Mouse (Mus musculus): ENCODE results near the gene Csrp2. TPM values are rescaled to one million over a fixed set of nuclear protein-coding genes. Genes with fewer than 3 reads are reported as not detected.
A peak's percentile ranks its signal among the peaks of the same experiment; 100 is the strongest.

Gene Csrp2
- polyA plus RNA-seq, 1 experiment = 26.2 TPM

DNA sequence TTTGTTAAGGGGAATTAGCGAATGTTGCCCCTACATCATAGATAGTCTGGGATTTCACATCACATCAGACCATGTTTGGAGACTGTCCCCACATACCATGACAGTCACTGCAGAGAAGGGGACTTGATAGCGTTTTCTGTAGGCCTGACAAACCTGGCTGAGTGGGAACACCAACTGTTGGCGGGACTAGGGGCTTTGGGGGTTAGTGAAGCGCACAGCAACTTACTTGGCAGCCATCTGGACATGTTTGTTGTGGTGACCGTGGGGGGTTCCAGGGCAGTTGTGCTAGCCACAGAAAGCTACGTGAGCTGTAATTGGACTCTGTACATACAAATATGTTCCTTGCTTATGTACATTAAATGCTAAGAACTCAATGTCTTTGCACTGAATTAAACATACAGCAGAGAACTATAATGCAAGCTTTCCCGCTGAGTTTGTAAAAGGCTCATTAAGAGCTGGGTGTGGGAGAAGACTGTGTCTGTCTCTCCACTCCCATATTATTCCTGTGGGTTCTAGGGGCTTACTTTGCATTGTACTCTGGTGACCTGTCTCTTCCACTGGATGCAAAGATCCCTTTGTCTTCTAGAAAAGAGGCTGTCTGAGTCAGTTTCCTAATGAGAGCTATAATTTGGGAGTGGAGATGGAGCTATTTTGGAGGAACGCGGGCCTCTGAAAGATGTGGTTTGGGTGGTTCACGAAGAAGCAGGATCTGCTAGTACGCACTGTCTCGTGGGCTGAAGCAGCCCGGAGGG is 11.7 kb downstream of the Csrp2 start:
- DNase-seq (ENCODE audit: low read depth) = no peak

DNA sequence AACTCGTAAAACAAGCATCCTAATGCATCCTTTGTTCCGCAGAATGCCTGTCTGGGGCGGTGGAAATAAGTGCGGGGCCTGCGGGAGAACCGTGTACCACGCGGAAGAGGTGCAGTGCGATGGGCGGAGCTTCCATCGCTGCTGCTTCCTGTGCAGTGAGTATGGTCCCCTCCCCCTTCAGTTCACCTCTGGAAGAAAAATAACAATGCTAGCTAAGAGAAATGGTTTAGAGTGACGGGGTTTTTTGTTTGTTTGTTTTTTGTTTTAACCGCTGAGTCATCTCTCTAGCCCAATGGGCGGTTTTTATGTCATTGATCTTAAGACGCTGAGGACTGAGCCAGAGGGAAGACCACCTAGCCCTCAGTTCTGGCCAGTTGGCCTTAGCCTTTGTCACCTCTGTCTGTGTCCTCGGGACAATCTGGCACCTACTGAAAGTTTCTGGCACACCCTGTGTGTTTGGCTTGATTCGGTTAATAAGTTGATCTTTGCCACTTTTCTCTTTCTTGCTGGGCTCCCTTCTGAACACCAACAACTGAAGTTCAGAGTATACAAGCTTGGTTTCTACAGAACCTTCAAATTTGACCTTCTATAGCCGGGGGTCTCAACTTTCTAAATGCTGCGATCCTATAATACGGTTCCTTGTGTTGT is 12.4 kb downstream of the Csrp2 start:
- DNase-seq (ENCODE audit: low read depth) = no peak

GRCm38 (mm10) chr10:110933584-110933983 is 14.0 kb downstream of the Csrp2 start:
- no peak for DNase-seq (ENCODE audit: low read depth)

DNA sequence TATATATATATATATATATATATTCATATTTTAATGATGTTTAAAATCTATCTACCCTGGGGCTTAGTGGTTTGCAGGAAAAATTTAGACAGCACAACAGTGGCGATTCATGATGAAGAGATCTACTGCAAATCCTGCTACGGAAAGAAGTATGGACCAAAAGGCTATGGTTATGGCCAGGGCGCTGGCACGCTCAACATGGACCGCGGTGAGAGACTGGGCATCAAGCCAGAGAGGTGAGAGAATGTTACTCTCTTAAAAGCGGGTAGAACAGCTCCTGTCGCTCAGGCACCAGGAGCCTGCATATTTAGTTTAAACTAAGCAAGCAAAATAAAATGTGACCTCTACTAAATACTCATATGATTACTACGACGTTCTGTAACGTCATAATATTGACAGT is 15.5 kb downstream of the Csrp2 start:
- no peak for DNase-seq (ENCODE audit: low read depth)

- DNase-seq (ENCODE audit: low read depth) = no peak
Observed at GRCm38 (mm10) chr10:110935669-110936068, 16.1 kb downstream of the Csrp2 start.

DNA sequence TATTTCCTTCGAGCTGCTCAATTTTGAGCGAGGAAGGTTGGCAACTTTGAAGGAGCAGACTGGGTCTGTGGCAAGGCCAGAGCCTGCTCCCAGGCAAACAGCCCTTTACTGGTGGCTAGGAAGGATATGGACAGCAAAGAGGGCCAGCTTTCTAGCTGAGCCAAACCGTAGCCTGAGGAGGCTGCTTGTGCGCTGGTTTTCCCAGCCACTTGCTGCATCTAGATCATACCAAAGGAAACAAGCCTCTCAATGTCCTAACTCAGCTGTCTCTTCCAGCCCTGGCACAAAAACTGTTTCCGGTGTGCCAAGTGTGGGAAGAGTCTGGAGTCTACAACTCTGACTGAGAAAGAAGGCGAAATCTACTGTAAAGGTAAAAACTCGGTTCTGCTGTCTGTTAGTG is 18.8 kb downstream of the Csrp2 start:
- DNase-seq (ENCODE audit: low read depth) = no peak

DNA sequence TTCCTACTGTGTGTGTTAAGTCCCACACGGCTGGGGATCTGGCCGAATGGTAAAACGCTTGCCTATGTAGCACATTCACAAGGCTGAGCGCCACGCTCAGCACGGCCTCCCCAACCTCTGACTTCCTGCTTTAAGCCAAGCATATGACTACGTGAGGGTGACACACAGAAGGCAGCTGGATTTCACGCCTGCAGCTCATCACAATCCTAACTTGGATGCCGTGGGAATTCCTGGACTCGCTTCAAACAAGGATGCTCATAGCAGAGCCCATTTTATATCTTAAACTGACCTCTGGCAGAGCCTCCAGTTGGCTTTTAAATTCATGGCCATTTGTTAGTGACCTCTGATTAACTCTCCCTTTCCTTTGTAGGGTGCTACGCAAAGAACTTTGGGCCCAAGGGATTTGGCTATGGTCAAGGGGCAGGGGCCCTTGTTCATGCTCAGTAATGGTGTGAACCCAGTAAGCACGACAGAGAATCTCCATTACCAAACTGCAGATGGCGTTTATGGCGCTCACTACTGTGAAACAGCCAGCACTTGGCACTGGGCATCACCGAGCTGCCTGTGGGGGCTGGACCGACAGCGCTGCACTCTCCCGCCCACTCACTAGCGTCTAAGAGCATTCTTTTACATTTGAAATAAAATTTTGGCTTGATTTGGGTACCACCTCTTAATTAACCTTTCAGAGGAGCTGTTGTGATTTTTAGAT is 19.4 kb downstream of the Csrp2 start:
- DNase-seq (ENCODE audit: low read depth) = no peak

DNA sequence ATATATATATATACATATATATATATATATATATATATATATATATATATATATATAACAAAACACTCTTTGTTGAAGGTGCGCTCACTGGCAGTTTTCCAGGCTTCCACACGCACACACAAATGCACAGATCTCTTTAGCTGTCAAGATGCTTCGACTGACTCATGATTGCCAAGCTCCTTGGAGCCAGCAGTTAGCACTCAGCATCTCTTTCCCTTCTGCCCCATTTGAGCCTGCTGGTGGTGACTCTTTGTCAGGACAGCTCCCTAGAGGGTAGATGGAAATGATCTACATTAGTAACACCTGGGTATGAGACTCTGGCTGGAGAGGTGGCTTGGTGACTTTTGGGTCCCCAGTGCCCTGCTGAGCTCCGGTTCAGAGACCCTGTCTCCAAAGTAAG is 20.1 kb downstream of the Csrp2 start:
- DNase-seq (ENCODE audit: low read depth) = no peak

DNA sequence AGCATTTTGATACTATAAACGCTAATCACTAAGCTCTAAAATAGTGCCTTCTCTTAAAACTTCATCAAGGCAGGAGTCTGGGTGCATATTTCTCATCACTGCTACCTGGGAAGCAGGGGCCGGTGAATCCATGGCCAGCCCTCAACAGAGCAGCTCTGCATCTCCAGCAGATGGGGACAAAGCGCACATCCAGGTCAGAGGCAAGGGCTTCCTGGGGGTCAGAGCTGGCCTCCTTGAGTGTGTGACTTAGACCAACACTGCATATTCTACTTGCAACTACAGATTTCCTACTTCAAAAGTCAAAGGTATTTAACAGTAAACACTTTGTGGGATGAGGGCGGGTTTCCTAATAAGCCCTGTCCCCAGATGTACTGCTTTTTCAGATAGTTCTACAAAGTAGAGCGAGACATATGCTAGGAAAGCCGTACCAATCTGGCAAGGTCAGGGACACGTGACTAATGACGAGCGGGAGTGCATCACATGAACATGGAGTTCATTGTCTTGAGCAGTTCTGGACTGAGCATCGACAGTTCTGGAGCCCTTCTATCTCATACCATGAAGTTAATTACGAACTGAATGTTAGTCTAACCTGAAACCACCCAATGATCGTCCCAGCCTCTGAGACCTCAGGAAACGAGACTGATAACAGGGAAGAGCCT is 21.3 kb downstream of the Csrp2 start:
- DNase-seq (ENCODE audit: low read depth) = no peak

GRCm38 (mm10) chr10:110941968-110942367 is 22.4 kb downstream of the Csrp2 start:
- DNase-seq (ENCODE audit: low read depth) = no peak

- no peak for DNase-seq (ENCODE audit: low read depth)
Observed at GRCm38 (mm10) chr10:110942806-110943205, 23.2 kb downstream of the Csrp2 start.

- no peak for DNase-seq (ENCODE audit: low read depth)
Observed at GRCm38 (mm10) chr10:110944175-110944574, 24.6 kb downstream of the Csrp2 start.

DNA sequence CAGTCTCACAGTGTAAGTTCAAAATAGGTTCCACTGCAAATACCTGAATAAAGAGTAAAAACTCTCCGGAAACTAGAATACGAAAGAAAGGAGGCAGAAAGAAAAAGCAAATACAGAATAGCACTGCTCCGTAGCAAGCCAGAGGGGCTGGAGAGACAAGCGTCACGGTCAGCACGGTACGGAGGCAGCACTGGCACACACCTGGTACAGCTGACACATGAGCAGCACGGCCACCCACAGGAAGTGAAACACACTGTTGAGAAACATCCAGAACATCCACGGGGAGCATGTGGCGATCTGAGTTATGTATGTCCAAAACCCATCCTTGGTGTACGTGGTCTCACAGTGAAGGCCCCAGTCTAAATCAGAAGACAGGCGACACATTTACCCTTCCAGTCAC is 26.4 kb downstream of the Csrp2 start:
- no peak for DNase-seq (ENCODE audit: low read depth)

- DNase-seq (ENCODE audit: low read depth) = no peak
Observed at GRCm38 (mm10) chr10:110947574-110947973, 28.0 kb downstream of the Csrp2 start.

DNA sequence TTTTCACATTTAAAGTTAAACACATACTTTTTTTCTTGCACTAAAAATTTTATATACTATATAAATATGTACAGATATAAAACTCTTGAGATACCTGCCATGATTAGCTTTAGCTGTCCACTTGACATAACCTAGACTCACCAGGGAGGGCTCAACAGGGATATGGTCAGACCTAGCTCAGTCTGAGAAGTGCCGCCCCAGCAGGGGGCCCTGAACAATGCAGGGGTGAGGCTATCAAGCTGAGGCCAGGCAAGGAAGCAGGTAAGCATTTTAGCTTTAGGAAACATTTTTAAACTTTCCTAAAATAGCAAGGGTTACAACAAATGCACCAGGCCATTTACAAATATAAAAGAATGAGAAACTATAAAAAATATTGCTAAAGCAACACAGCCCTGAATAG is 31.5 kb downstream of the Csrp2 start:
- DNase-seq (ENCODE audit: low read depth) = no peak

DNA sequence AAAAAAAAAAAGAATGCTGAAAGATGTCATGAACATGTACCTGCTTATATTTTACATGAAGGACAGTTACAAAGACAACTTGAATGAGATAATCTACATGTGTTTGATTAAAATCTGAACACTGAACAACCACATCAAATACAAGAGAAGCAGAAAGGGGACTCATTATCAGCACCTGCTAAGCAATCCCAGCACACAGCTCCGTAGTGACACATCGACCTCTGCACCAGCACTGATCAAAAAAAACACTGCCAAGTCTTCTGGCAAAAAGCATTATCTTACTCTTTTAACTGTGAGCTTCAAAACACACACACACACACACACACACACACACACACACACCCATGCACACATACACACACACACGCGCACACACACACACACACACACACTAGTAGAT is 32.2 kb downstream of the Csrp2 start:
- no peak for DNase-seq (ENCODE audit: low read depth)

DNA sequence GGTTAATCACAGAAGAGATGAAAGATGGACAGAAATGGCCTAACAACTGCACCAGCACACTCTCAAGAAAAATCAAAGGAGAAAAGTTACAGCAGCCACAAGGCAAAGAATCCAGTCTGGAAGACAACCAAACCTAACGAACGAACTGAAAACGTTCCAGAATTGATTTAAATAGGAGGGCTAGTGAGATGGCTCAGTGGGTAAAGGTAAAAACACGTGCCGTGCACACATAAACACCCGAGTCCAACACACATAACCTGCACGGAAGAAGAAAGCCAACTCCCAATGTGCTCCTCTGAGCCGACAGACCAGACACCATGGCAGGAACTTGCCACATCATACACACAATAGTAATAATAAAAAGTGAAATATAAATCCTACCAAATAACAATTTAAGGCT is 32.7 kb downstream of the Csrp2 start:
- DNase-seq (ENCODE audit: low read depth) = no peak

DNA sequence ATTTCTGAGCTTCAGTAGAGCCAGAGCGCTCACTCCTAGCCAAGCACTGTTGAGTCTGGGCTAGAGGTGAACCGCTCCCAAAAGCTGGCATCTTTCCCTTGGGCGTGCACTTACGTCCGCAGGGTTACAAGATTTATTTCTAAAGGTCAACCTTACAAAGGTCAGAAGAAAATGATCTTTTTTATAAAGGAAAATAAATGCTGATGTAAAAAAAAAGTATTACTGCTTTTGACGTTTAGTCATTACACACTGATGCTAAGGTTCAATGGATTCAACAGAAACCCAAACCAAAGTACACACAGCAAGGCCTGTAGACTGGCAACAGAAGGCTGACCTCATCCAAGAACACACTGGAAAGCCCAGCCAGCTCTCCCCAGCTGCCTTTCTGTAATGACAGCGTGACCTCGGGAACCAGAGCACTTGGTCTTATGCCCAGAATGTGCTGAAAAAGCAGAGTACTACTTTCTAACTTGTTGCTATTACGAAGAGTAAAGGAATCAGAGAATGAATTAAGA is 33.4 kb downstream of the Csrp2 start:
- peak; percentile 83 for DNase-seq (ENCODE audit: low read depth)

- DNase-seq (ENCODE audit: low read depth) = no peak
Observed at GRCm38 (mm10) chr10:110958879-110959278, 39.3 kb downstream of the Csrp2 start.

DNA sequence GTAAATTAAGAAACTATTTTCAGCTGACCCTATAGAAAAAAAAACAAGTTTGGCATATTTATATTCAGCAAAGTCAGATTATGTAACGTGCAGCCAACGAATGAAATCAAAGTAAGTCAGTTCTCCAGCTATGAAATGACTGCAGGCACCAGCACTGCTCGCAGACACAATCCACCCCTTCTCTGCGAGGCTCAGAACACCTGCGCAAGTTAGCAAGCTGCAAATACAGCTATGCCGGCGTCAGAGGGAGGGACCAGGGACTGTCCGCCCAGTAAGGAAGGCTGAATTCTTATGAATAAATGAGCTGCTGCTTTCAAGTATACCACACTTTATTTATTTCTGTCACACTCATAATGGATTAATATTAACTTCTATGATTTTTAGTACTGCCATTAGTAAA is 40.2 kb downstream of the Csrp2 start:
- DNase-seq (ENCODE audit: low read depth) = no peak

GRCm38 (mm10) chr10:110960841-110961240 is 41.3 kb downstream of the Csrp2 start:
- DNase-seq (ENCODE audit: low read depth) = no peak

DNA sequence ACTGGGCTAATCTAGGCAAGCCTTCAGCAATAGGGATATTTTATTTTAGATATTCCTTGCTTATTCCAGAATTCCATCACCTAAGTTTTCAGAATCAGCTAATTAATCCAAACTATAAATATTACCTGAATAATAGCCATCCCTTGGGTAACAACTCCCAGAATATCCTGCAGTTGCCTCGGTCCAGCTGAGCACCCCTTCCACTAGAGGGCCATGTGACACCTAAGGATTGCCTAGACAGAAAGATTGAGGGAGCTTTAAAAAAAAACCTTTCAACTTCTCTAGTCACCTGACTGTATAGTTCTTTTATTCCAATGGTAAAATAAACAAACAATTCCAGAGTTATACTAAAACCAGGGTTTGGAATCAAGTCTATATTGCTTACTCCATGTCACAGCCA is 42.6 kb downstream of the Csrp2 start:
- no peak for DNase-seq (ENCODE audit: low read depth)
